Mouse (Mus musculus) T-helper 1 cell (primary cell): ENCODE measurements around the gene Nfe2l1.
"Not testable (repeated sequence)": the region's sequence is repeated elsewhere in the genome, so short reads cannot be mapped to it uniquely, and the experiment has no call there.

Source experiments
- in situ Hi-C: fragments of 300-600 bp; cut with MboI, MseI; formaldehyde crosslinking; loops from one replicate; pipeline ENCODE4 v1.15.1; 2025; ENCODE audit warnings: high pct_unique_total_duplicates

Nfe2l1 gene

GRCm38 (mm10) chr11:96822675-96823470, 6.9 kb downstream of the Nfe2l1 start:
- in situ Hi-C loops: no loop called here

- in situ Hi-C loops: no loop called here
These were observed 7.8 kb downstream of the Nfe2l1 start for GRCm38 (mm10) chr11:96821956-96822355.

GRCm38 (mm10) chr11:96818128-96818710, 11.5 kb downstream of the Nfe2l1 start:
- in situ Hi-C loops: no loop called here

DNA sequence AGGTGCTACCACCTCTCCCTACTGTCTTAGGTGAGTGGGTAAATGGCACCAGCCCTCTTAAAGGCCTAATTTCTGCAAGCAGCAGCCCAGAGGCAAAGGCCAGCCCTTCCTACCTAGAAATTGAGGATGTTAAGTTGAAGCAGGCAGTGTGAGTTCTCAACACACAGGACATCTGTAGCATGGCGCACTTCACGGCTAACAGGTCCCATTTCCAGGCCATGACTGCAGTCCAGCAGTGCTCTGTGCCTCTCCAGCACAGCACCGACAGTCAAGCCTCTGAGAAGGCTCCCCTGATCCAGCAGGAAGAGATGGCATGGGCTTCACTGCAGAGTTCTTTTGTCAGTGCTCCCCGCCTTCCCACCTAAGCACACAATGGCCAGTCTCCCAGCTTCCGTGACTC, 12.8 kb downstream of the Nfe2l1 start:
- in situ Hi-C loops: no loop called here

DNA sequence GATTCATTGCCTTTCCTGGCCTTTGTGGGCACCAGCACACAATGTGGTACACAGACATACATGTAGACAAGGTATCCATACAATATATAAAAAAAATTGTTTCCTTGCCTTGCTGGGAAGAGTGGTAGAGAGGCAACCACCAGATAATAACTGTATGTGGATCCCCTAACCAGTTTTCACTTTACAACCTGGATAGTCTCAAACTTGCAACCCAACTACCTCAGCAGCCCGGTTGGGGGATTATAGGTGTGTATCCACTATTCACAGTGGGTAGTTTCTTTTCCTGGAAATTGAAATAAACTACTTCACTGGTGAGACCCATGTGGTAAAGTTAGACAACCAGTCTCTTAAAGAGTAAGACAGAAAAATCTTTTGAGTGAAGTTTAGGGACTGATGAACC, 13.3 kb downstream of the Nfe2l1 start:
- in situ Hi-C loops: no loop called here

DNA sequence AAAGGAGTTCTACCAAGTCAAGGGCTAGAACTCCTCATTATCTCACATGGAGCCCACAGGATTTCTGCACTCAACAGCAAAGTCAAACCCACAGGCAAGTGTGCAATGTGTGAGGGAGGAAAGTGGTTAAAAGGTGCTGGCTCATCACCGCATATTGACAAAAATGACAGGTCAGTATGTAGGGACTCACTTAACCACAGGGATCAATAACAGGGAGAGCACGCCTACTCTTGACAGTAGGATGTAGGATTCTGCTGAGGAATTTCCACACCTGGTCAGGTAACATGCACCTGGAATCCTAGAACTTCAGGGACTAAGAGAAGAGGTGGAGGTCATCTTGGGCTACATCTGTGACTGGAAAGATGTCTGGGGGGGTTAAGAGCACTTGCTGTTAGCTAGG, 13.9 kb downstream of the Nfe2l1 start:
- in situ Hi-C loops: no loop called here

- in situ Hi-C loops: no loop called here
These were observed 15.3 kb downstream of the Nfe2l1 start for GRCm38 (mm10) chr11:96814443-96814842.

DNA sequence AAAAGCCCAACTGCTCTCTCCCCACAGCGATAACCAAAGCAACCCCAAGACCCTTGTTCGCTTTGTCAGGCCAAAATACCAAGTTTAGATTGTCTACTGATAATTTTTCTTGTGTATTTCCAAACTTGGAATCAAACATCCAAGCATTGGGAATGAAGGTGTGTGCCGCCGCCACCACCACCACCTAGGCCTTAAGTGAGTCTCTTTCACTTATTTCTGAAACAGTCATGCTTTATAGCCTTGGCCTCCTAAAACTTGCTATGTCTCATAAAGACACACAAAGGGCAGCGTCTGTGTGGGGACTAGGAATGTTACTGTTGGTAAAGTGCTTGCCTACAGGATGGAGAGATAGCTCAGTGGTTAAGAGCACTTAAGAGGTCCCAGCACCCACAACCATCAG, 15.8 kb downstream of the Nfe2l1 start:
- in situ Hi-C loops: no loop called here

GRCm38 (mm10) chr11:96813455-96813854, 16.3 kb downstream of the Nfe2l1 start:
- in situ Hi-C loops: no loop called here

DNA sequence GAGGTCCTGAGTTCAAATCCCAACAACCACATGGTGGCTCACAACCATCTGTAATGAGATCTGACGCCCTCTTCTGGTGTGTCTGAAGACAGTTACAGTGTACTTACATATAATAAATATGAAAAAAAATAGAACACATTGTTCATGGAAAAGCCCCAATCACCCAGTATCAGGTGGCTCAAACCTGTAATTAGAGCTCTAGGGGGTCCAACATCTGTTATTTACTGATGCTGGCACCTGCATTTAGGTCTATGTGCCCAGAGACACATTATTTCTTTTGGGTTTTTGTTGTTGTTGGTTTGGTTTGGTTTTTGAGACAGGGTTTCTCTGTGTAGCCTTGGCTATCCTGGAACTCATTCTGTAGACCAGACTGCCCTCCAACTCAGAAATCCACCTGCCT, 18.6 kb downstream of the Nfe2l1 start:
- in situ Hi-C loops: not testable (repeated sequence)

GRCm38 (mm10) chr11:96809562-96810235, 20.1 kb downstream of the Nfe2l1 start:
- in situ Hi-C loops: no loop called here

DNA sequence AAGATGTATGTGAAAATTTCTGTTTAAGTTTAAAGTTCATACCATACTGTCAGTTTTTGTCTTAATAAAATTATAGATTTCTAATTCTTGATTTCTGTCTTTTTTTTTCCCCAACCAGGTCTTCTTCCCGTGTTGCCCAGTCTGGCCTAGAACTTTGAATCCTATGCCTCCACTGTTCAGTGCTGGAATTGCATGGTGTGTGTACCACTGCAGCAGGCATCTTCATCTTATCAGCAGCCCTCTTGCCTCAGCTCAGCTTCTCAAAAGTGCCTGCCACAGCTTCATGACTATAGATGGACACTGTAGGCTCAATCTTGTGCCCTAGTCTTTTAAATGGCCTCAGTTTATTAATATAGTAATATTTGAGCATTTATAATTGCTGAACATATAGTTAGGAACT, 21.7 kb downstream of the Nfe2l1 start:
- in situ Hi-C loops: no loop called here

GRCm38 (mm10) chr11:96805606-96806005, 24.2 kb downstream of the Nfe2l1 start:
- in situ Hi-C loops: no loop called here

DNA sequence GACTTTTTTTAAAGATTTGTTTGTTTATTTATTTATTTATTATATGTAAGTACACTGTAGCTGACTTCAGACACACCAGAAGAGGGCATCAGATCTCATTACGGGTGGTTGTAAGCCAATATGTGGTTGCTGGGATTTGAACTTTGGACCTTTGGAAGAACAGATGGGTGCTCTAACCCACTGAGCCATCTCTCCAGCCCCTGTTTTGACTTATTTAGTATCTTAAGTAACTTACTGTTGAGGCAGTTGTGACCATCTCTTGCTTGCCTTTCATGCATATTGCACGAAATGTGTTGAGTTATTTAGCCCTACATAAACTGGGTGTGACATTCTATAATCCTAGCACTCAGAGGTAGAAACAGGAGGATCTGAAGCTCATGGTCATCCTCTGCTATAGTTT, 30.3 kb downstream of the Nfe2l1 start:
- in situ Hi-C loops: no loop called here

GRCm38 (mm10) chr11:96796586-96796985, 33.2 kb downstream of the Nfe2l1 start:
- in situ Hi-C loops: no loop called here

- in situ Hi-C loops: no loop called here
These were observed 33.7 kb downstream of the Nfe2l1 start for GRCm38 (mm10) chr11:96796081-96796480.

GRCm38 (mm10) chr11:96795491-96795890, 34.3 kb downstream of the Nfe2l1 start:
- in situ Hi-C loops: no loop called here

DNA sequence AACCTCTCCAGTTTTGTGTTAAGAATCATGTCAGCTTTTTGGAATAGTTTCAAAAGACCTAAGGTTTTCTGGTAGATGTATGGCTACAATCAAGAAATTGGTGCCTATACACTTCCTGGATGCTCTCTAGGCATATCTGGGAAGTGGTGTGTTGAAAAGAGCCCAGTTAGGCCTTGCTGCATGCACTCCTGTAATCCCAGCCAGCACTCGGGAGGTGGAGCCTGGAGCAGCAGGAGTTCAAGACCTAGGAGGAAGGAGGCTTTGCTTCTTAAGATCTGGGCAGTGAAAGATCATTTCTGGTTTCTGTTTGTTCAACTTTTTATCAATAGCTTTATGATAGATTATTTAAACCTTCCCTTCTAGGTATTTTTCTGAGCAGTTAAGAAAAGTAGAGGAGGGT, 39.1 kb downstream of the Nfe2l1 start:
- in situ Hi-C loops: no loop called here

DNA sequence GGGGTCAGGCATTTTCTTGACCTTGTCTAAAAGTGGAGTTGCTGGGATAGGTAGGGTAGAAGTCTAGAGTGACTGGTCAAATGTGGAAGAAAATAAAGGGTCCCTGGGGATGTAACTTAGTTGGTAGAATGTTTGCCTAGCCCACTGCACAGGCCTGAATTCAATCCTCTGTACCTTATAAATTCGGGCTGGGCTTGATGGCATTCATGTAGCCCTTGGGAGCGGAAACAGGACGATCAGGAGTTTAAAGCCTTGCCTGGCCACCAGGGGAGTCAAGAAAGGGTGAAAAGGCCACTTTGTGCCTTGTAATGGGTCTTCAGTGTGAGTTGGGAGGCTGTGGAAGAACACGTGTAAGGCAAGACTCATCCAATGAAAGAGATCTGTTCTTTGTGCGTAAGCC, 39.8 kb downstream of the Nfe2l1 start:
- in situ Hi-C loops: no loop called here

DNA sequence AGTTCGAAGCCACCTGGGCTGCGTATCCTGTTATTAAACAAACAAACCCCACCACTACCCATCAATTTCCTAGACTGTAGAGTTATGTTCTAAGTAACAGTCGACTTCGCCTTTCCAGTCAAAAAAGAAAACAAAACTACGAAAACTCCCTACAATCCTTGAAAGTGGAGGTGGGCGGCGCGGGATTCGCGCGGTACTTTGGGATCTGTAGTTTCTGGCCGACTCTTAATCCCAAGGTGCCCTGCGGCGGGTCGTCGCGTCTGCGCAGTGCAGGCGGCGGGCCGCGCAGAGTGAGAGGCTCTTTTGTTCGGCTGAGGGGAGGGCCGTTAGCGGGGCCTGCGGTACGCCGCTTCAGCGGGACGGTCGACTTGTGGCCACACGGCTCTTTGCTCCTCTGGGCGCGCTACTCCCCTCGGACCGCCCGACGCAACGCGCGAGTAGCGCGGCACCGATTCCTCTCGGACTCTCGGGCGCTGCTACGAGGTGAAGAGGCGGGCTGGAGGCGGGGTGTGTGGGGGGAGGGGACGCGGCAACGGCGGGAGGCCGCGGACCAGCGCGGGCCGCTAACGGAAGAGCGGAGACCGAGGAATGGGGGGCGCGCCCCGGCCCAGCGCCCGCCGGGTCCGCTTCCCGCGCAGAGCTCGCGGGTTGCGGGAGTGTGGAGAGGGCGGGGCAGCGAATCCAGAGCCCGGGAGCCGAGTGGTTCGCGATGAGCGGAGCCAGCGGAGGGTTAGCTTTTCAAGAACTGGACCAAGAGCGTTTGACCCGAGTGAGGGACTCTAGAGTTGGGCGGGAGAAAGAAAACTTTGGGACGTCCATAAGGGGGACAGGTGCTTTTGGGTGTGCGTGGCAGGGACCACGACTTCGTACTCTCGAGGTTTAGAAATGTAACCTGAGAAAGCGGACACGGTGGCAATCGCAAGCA, 40.6 kb downstream of the Nfe2l1 start, which contains the start of gene Cbx1:
Cbx1 (plus strand) TSS at position 257 of the 925 bp plus-strand sequence.
- in situ Hi-C loops: no loop called here

GRCm38 (mm10) chr11:96786731-96787450, 42.9 kb downstream of the Nfe2l1 start:
- in situ Hi-C loops: no loop called here
